Mouse (Mus musculus) layer of hippocampus, adult 11-12 months (tissue): ENCODE results near the gene Fbln5.

ENCODE experiments used
- DNase-seq: peaks from one replicate; pipeline ENCODE4 v3.0.0; 2022; ENCODE audit warnings: low spot score

Gene Fbln5

DNA sequence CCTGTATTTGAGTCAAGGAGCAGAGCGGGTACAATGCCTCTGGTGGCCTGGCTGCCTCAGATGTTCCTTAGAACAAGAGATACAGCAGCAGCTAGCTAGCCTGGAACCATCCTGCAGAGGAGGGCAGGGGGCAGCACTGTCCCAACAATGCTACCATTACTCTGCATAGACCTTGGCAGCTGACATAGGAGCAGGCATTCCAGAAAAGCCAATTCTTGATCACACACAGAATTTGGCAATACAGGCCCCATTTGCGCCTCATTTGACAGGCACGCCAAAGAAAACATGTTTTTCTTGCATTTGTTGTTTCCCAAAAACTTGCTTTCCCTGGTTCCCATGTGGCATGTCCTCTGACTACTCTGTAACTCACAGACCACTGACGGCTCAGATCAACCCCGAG is 56.8 kb downstream of the Fbln5 start:
- DNase-seq = no peak

DNA sequence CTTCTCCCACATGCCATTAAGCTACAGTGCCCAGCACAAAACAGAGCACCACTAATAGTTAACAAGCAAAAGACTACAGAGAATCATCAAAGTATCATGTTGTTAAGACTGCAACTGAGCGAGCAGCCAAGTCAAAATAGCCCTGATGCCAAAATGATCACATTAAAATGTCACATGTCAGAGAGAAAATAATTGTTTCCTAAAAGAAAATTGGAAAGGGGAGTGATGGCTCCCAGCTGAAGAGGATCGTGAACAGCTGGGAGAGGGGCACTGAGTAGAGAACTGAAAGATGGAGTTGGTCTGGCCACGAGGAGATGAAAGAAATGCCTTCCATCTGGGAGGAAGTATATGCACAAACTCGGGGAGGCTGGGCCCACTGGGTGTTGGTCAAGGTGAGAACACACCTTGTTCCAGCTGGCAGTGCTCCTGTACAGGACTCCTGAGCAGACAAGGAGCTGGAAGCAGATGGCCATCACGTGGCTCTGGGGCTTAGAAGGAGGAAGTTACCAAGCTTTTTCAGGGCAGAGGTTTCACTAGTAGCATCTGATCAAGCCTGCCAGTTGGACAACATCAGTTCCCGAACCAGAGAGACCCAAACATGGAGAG is 59.3 kb downstream of the Fbln5 start:
- no peak for DNase-seq

DNA sequence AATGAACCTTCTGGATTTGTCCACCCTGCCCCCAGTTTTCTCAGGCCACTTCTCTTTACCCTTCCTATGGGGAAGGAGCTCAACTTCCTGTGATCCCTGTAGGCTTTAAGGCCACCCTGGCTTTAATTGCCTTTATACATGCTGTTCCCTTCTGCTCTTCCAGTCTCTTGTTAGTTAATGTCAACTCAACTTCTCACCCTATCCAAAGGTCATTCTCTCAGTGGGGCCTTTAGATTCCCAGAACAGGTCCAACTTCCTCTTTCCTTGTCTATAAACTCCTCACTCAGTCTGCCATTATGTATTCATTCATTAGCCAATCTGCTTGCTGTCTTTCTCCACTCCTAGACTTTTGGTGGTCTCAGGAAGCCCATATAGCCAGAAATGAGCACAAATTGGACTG is 60.2 kb downstream of the Fbln5 start:
- no peak for DNase-seq

DNA sequence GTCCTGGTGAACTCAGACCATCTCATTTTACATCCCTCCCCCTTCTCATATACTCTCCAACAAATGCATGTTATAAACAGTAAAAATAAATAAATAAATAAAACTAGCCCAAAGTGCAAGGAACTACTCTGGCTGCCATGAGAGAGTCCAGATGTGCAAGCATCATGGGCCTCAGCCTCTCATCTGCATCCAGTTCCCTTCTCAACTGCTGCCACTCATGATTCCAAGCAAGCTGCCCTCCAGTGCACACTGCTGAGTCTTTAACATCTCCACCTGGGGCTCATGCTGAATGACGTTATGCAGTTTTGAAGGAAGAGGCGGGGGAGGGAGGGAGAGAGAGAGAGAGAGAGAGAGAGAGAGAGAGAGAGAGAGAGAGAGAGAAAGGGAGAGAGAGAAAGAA is 76.5 kb downstream of the Fbln5 start:
- DNase-seq = no peak

DNA sequence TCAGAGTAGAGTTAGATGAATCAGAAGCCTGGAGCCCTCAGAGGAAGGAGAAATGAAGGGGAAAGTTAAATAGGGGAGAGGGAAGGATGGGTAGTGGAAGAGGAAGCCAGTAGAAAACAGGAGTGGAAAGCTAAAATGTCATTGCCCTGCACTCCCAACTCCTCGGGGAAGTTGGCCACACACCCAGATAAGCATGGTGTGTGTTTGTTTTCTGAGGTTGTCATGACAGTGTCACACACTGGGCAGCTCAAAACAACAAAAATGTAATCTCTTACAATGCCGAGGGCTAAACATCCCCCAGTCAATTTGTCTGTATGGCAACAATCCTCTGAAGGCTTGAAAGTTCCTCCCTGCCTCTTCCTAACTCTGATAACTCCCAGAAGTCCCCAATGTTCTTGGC is 78.4 kb downstream of the Fbln5 start:
- DNase-seq = no peak

DNA sequence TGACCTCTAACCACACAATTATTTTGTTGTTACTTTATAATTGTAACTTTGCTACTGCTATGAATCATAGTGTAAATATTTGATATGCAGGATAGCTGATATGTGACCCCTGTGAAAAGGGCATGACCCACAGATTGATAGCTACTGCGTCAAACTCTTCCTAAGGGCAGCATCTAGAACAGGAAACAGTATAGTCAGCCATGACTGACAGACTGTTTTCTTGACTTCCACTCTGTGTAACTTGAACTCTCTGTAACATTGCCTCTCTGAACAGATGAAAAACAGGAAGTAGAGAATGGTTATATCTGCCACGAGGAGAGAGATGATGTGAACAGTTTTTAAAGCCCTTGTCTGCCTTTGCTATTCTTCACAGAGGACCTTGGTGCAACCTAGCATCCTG is 78.8 kb downstream of the Fbln5 start:
- DNase-seq = no peak

DNA sequence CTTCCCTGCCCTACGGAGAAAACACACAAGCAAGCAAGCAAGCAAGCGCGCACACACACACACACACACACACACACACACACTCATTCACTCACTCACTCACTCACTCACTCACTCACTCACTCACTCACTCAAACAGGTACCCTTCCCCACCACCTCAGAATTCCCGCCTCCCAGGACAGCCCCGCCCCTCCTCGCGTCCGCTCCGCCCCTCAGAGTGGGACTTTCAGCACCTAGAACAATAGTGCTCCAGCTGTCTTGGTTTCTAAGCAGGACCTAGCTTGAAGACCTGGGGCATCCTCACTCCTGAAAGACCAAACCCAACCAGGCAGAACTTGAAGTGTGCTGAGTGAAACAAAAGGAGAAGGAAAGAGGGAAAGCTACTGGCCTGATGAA is 100.1 kb downstream of the Fbln5 start:
- DNase-seq = no peak

DNA sequence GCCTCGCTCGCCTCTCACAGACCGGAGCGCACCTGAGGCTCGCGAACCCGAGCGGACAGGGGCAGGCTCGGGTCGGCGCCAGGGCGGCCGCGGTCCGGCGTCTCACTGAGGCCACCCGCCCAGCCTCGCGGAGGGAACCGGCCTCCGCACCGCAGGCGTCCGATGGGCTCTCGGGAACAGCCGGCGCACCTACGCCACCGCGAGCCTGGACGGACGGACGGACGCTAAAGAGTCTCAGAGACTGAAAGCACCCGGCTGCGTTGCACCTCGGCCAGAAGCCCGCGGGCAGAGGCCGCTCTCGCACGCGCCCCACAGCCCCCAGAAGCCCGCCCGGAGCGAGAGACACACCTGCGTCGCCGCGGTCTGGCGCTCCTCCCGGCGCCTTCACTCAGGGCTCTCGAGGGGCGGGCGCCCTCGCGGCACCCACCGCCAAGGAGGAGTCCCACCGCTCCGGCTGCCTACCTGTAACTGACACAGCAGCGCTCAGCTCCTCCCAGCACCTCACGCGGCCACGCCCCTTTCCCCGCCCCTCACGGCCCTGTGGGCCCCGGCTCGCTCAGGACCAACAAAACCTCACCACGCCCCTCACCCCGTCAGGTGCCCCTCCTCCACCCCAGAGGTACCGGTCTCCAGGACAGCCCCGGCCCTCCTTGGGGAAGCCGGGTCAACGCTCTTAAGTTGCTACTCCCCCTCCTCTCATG is 100.7 kb downstream of the Fbln5 start, which contains the start of gene Tc2n:
Gene Tc2n (minus strand): TSS at position 470 of the 701 bp plus-strand sequence.
- DNase-seq = peak; percentile 5

DNA sequence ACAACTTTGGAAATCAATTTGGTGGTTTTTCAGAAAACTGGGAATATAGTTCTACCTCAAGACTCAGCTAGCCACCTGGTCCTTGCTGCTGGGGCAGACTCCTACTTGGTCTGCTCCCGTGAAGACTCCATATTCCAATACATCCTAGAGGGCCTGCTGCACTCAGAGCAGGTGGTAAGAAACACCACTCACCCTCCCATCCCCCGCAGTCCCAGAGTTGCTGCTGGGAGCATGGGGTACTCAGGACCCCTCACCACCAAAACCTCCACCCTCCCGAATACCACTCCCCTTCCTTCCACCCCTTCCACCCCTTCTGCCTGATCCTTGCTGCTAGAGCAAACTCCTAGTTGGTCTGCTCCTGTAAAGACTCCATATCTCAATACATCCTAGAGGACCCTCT is 119.7 kb downstream of the Fbln5 start:
- no peak for DNase-seq
